Mouse (Mus musculus) myocyte (in vitro differentiated cells): ENCODE data around the gene Iqschfp. TPM values are rescaled to one million over a fixed set of nuclear protein-coding genes. Genes with fewer than 3 reads are reported as not detected.

Experiments
- H3K27me3 ChIP-seq: one replicate; pipeline ENCODE4 v1.6.1; 2011; ENCODE audit not compliant: control insufficient read depth, insufficient read depth, insufficient read length
- H3K36me3 ChIP-seq: one replicate; pipeline ENCODE4 v1.6.1; 2011; ENCODE audit not compliant: control insufficient read depth, insufficient read depth
- H3K4me2 ChIP-seq: one replicate; pipeline ENCODE4 v1.6.1; 2011; ENCODE audit warnings: low read depth, control low read depth
- H3K4me3 ChIP-seq: one replicate; pipeline ENCODE4 v1.5.1; 2011; ENCODE audit warnings: mild to moderate bottlenecking, control low read depth, moderate library complexity
- H3K79me2 ChIP-seq: one replicate; pipeline ENCODE4 v1.6.1; 2011; ENCODE audit not compliant: control insufficient read depth, insufficient read depth
- H3ac ChIP-seq: one replicate; pipeline ENCODE4 v1.6.1; 2011; ENCODE audit not compliant: control insufficient read depth, insufficient read length
- CEBPB ChIP-seq: IDR thresholded peaks from 2 replicates; pipeline ENCODE4 v1.6.1; 2011; ENCODE audit warnings: mild to moderate bottlenecking, moderate library complexity; ENCODE audit not compliant: poor library complexity, insufficient read depth, severe bottlenecking
- E2F4 ChIP-seq: IDR thresholded peaks from one replicate; pipeline ENCODE4 v1.6.1; 2011; ENCODE audit warnings: mild to moderate bottlenecking, control low read depth, moderate library complexity; ENCODE audit not compliant: insufficient read depth
- MAX ChIP-seq: IDR thresholded peaks from one replicate; pipeline ENCODE4 v1.6.1; 2011; ENCODE audit warnings: low read depth, mild to moderate bottlenecking, control low read depth
- MYOD1 ChIP-seq, 3 experiments: IDR thresholded peaks; one replicate each; pipeline ENCODE4 v1.6.1; 2011; ENCODE audit warnings: control low read depth in 2 of 3, low read depth in 2 of 3, mild to moderate bottlenecking in 2 of 3, moderate library complexity in 1 of 3; ENCODE audit not compliant: insufficient read length in 2 of 3, control insufficient read depth in 1 of 3
- MYOG ChIP-seq, 3 experiments: IDR thresholded peaks; one replicate each; pipeline ENCODE4 v1.6.1; 2011; ENCODE audit warnings: control low read depth in 2 of 3, low read depth in 2 of 3, mild to moderate bottlenecking in 2 of 3; ENCODE audit not compliant: insufficient read length in 2 of 3, control insufficient read depth in 1 of 3, insufficient read depth in 1 of 3
- POLR2A ChIP-seq: IDR thresholded peaks from one replicate; pipeline ENCODE4 v1.6.1; 2011; ENCODE audit warnings: low read depth, mild to moderate bottlenecking, control low read depth, moderate library complexity; ENCODE audit not compliant: insufficient read length
- POLR2AphosphoS2 ChIP-seq: IDR thresholded peaks from one replicate; pipeline ENCODE4 v1.6.1; 2011; ENCODE audit warnings: low read depth, control low read depth; ENCODE audit not compliant: insufficient read length
- REST ChIP-seq: IDR thresholded peaks from one replicate; pipeline ENCODE4 v1.6.1; 2011; ENCODE audit warnings: mild to moderate bottlenecking, control low read depth, moderate library complexity; ENCODE audit not compliant: insufficient read depth, insufficient read length
- SRF ChIP-seq: IDR thresholded peaks from one replicate; pipeline ENCODE4 v1.6.1; 2011; ENCODE audit warnings: low read depth; ENCODE audit not compliant: control insufficient read depth, insufficient read length
- TCF12 ChIP-seq: IDR thresholded peaks from one replicate; pipeline ENCODE4 v1.6.1; 2011; ENCODE audit warnings: mild to moderate bottlenecking, control low read depth; ENCODE audit not compliant: poor library complexity, insufficient read depth, severe bottlenecking
- TCF3 ChIP-seq: IDR thresholded peaks from one replicate; pipeline ENCODE4 v1.6.1; 2011; ENCODE audit warnings: low read depth, control low read depth; ENCODE audit not compliant: insufficient read length
- USF1 ChIP-seq: IDR thresholded peaks from one replicate; pipeline ENCODE4 v1.6.1; 2011; ENCODE audit warnings: low read depth, mild to moderate bottlenecking, control low read depth, moderate library complexity
- polyA plus RNA-seq: library from polyadenylated mRNA; unstranded; fragments of >200 nt; fragmentation: generic; extraction: Trizol; gene quantifications from one replicate; pipeline ENCODE4 v1.2.1, GENCODE M21; 2012; ENCODE audit warnings: missing spikeins

The Iqschfp gene
- polyA plus RNA-seq, 1 experiment, result not detected

DNA sequence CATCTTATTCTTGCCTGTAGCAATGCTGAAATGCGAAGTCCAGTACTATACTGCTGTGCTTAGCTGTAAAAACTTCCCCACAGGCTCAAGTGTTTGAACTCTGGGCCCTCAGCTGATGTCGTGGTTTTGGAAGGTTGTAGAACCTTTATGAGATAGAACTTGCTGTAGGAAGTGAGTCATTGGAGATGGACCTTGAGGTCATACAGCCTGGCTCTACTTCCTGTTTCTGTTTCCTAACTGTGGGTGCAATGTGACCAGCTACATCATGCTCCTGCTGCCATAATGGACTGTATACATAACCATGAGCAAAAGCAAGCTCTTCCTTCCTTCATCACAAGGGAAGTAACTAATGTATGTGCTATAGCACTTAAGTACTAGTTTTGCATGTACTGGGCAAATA lies 556.4 kb downstream of the Iqschfp start:
- Histone ChIP-seq H3K36me3 (no peaks in the 10 kb centered on the region), H3K4me2 (no peak overlapping the region), H3K79me2 (no peaks in the 10 kb centered on the region), H3ac (no peak overlapping the region), H3K4me3 (no peak overlapping the region), H3K27me3 (peaks cover 4% of the 10 kb centered on the region)
- TF ChIP-seq MYOD1 (IDR thresholded peaks at IDR 0.05; ENCODE audit: control insufficient read depth in 1 of 3, insufficient read length in 2 of 3, low read depth in 2 of 3) (no peak), USF1 (no peak), REST (no peak), SRF (no peak), MAX (no peak), POLR2AphosphoS2 (no peak), MYOG (IDR thresholded peaks at IDR 0.05; ENCODE audit: control insufficient read depth in 1 of 3, insufficient read depth in 1 of 3, insufficient read length in 2 of 3, low read depth in 2 of 3) (no peak), TCF3 (no peak), CEBPB (no peak)

DNA sequence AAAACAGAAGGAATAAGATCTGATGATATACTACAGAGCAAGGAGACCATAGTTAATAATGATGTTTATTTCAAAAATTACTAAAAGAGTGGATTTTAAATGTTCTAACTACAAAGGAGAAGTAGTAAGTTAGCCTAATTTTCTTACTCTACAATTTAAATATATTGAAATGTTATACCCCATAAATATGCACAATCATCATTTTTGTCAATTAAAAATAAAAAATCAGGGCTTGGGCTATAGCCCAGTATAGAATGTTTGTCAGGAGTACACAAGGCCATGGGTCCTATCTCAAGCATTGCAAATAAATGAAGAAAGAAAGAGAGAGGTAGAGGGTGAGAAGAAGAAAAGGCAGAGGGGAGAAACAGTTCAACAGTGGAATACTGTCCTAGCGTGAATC lies 559.6 kb downstream of the Iqschfp start:
- no peak overlapping the region for H3ac ChIP-seq
- H3K79me2 ChIP-seq, result no peaks in the 10 kb centered on the region
- TF ChIP-seq SRF (no peak), TCF12 (no peak), USF1 (no peak)
- H3K27me3 ChIP-seq, result no peaks in the 10 kb centered on the region
- H3K36me3 ChIP-seq, result no peaks in the 10 kb centered on the region
- H3K4me2 ChIP-seq, result no peak overlapping the region
- H3K4me3 ChIP-seq, result no peak overlapping the region

- H3ac ChIP-seq, result no peak overlapping the region
- H3K79me2 ChIP-seq, result no peaks in the 10 kb centered on the region
- H3K36me3 ChIP-seq, result no peaks in the 10 kb centered on the region
- no peak overlapping the region for H3K4me3 ChIP-seq
- H3K27me3 ChIP-seq, result no peaks in the 10 kb centered on the region
- TF ChIP-seq POLR2A (no peak), SRF (no peak), TCF12 (no peak), MYOD1 (IDR thresholded peaks at IDR 0.05; ENCODE audit: control insufficient read depth in 1 of 3, insufficient read length in 2 of 3, low read depth in 2 of 3) (no peak), TCF3 (no peak), E2F4 (no peak), POLR2AphosphoS2 (no peak), MYOG (IDR thresholded peaks at IDR 0.05; ENCODE audit: control insufficient read depth in 1 of 3, insufficient read depth in 1 of 3, insufficient read length in 2 of 3, low read depth in 2 of 3) (no peak), REST (no peak), CEBPB (no peak), MAX (no peak), USF1 (no peak)
- H3K4me2 ChIP-seq, result no peak overlapping the region
Observed at GRCm38 (mm10) chr3:68453266-68453665, 561.2 kb downstream of the Iqschfp start.

GRCm38 (mm10) chr3:68453719-68454455 lies 561.9 kb downstream of the Iqschfp start:
- Histone ChIP-seq H3K27me3 (no peaks in the 10 kb centered on the region), H3K4me3 (no peak overlapping the region), H3ac (no peak overlapping the region), H3K79me2 (no peaks in the 10 kb centered on the region), H3K36me3 (no peaks in the 10 kb centered on the region), H3K4me2 (no peak overlapping the region)
- no peak for TF ChIP-seq MYOD1 (IDR thresholded peaks at IDR 0.05; ENCODE audit: control insufficient read depth in 1 of 3, insufficient read length in 2 of 3, low read depth in 2 of 3)
- TF ChIP-seq CEBPB, result no peak
- no peak for TF ChIP-seq USF1
- TF ChIP-seq MYOG (IDR thresholded peaks at IDR 0.05; ENCODE audit: control insufficient read depth in 1 of 3, insufficient read depth in 1 of 3, insufficient read length in 2 of 3, low read depth in 2 of 3), result no peak
- TF ChIP-seq MAX, result no peak
- no peak for TF ChIP-seq REST
- TF ChIP-seq POLR2A, result no peak

GRCm38 (mm10) chr3:68466643-68467042 lies 574.6 kb downstream of the Iqschfp start:
- Histone ChIP-seq H3K4me3 (no peak overlapping the region), H3ac (no peak overlapping the region), H3K27me3 (no peaks in the 10 kb centered on the region), H3K36me3 (no peaks in the 10 kb centered on the region), H3K79me2 (no peaks in the 10 kb centered on the region), H3K4me2 (no peak overlapping the region)
- TF ChIP-seq CEBPB (no peak), SRF (no peak), USF1 (no peak), TCF12 (no peak), MYOG (IDR thresholded peaks at IDR 0.05; ENCODE audit: control insufficient read depth in 1 of 3, insufficient read depth in 1 of 3, insufficient read length in 2 of 3, low read depth in 2 of 3) (no peak), MYOD1 (IDR thresholded peaks at IDR 0.05; ENCODE audit: control insufficient read depth in 1 of 3, insufficient read length in 2 of 3, low read depth in 2 of 3) (no peak), TCF3 (no peak), MAX (no peak), POLR2AphosphoS2 (no peak), REST (no peak), POLR2A (no peak), E2F4 (no peak)
